Mouse (Mus musculus): ENCODE results near the gene Fam162b. TPM values are rescaled to one million over a fixed set of nuclear protein-coding genes. Genes with fewer than 3 reads are reported as not detected.

Fam162b gene
- polyA plus RNA-seq (2014; fragmentation: Illumina TruSeq; extraction: RNeasy Lipid Tissue Mini Kit (QIAGEN cat#74804); ENCODE audit: low read depth, low replicate concordance): not detected

DNA sequence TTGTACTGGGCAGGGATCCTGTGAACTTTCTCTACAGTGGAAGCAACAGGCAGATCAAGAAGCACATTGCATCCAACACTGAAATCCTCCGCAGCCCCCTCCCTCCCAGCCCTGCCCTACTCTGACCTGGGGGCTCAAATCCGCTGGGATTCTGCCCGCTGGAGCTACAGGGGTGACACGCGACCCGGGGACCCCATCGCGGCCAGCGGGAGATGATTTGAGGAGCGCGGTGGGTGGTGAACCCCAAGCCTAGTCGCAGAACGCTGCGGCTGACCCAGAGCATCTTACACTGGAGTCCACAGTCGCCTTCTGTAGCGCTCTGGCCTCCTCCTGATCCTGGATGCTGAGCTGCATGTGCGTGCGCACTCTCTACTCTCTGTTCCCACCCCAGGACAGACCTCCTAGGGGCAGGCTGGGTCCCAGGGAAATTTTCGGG, at the start of gene Fam162b:
Gene Fam162b (minus strand): TSS at position 379 of the 436 bp plus-strand sequence.

DNA sequence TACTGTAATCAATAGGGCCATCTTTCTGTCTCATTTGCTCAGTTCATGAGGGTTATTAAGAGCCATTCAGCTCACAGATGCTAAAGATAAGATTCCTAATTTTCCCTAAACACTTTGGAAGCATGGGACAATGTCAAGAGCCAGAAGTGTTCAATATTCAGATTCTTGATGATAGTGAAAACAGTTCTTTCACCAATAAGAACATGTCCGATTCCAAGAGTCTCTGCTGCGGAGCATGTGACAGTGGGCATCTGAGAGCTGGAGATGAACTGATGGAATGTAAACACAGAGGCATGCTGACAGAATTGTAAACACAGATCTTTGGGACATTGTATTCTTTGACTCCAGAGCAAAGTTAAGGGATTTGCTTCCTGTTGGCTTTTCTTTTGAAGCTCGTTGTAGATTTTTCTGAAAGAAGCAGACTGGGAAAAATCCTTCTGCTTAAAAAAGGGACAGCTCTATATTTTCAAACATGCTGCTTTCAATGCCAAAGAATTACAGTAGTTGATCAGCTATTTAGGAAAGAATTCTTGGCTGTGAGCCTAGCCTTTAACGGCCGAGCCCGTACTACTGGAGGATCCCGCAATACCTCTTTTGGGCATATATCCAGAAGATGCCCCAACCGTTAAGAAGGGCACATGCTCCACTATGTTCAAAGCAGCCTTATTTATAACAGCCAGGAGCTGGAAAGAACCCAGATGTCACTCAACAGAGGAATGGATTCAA, 41.3 kb upstream of the Fam162b start, which contains the start of gene Gprc6a:
Gene Gprc6a (minus strand): TSS at position 51 of the 726 bp plus-strand sequence.

Other genes with a start within 250 kb of the Fam162b start
- 0.50 TPM for gene Gm49339, start 109.9 kb downstream of the Fam162b start, polyA plus RNA-seq (2014; fragmentation: Illumina TruSeq; extraction: RNeasy Lipid Tissue Mini Kit (QIAGEN cat#74804); ENCODE audit: low read depth, low replicate concordance)
- gene Lilr4b, start 109.9 kb downstream of the Fam162b start, polyA plus RNA-seq (2014; fragmentation: Illumina TruSeq; extraction: RNeasy Lipid Tissue Mini Kit (QIAGEN cat#74804); ENCODE audit: low read depth, low replicate concordance): 5.6 TPM
- gene Lilrb4a, start 99.6 kb downstream of the Fam162b start, polyA plus RNA-seq (2014; fragmentation: Illumina TruSeq; extraction: RNeasy Lipid Tissue Mini Kit (QIAGEN cat#74804); ENCODE audit: low read depth, low replicate concordance): 26.2 TPM
- not detected for gene Gprc6a, start 40.9 kb upstream of the Fam162b start, polyA plus RNA-seq (2014; fragmentation: Illumina TruSeq; extraction: RNeasy Lipid Tissue Mini Kit (QIAGEN cat#74804); ENCODE audit: low read depth, low replicate concordance)
- not detected for gene Rfx6, start 87.2 kb upstream of the Fam162b start, polyA plus RNA-seq (2014; fragmentation: Illumina TruSeq; extraction: RNeasy Lipid Tissue Mini Kit (QIAGEN cat#74804); ENCODE audit: low read depth, low replicate concordance)

Data from liver, adult 10 weeks (tissue).